Mouse (Mus musculus) right cerebral cortex, postnatal 10 days (tissue): ENCODE results near the gene Lingo2.

Experiments used
- DNase-seq, 2 experiments: peaks; one replicate each; pipeline ENCODE4 v3.0.0; 2021; ENCODE audit warnings: low spot score in 2 of 2

Gene Lingo2

DNA sequence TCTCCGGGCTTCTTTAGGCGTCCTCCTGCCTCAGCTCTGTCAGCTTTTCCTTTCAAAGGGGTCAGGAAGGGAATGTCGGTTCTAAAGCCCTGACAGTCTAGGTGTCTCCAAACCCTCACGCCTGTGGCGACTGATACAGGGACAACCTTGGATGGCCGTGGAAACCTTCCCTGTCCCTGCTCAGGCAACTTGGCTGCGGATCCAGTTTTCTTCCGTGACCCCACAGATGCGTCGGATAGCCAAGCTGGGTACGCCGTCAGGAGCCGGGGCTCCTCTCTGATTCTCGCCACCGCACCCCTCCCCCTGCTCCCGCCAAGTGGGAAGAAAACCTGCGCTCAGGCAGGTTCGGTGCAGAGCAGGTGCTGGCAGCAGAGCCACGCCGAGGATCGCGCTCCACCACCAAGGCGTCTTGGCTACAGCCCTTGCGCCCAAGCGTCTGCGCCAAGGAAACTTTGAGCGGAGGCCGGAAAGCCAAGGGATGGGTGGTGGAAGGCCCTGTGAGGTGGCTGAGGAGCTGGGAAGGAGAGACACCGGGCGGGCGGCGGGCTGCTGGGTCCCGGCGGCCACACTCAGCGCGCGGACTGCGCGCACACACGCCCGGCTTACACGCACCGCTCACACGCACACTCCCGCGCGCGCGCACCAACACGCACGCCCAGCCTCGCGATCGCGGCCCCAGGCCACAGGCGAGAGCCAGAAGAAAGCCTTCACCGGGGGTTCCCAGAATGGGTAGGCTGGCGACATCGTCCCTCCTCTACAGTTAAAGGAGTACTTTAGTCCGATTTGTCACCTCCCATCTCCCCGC is at the start of gene Lingo2:
Gene Lingo2 (minus strand): TSS at position 598 of the 805 bp plus-strand sequence.
- DNase-seq, result peak; percentile 71 to 73

DNA sequence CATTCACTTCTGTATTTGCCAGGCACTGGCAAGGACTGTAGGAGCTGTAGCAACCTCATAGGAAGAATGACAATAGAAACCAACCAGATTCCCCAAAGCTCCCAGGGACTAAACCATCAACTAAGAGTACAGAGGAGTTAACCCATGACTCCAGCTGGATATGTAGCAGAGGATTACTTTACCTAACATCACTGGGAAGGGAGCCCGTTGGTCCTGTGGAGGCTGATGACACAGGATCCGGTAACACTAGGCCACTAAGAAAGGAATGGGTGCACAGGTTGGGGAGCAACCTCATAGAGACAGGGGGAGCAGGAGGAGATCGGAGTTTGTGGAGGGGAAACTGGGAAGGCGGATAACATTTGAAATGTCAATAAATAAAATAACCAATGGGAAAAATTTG is 21.8 kb upstream of the Lingo2 start:
- DNase-seq, result no peak

DNA sequence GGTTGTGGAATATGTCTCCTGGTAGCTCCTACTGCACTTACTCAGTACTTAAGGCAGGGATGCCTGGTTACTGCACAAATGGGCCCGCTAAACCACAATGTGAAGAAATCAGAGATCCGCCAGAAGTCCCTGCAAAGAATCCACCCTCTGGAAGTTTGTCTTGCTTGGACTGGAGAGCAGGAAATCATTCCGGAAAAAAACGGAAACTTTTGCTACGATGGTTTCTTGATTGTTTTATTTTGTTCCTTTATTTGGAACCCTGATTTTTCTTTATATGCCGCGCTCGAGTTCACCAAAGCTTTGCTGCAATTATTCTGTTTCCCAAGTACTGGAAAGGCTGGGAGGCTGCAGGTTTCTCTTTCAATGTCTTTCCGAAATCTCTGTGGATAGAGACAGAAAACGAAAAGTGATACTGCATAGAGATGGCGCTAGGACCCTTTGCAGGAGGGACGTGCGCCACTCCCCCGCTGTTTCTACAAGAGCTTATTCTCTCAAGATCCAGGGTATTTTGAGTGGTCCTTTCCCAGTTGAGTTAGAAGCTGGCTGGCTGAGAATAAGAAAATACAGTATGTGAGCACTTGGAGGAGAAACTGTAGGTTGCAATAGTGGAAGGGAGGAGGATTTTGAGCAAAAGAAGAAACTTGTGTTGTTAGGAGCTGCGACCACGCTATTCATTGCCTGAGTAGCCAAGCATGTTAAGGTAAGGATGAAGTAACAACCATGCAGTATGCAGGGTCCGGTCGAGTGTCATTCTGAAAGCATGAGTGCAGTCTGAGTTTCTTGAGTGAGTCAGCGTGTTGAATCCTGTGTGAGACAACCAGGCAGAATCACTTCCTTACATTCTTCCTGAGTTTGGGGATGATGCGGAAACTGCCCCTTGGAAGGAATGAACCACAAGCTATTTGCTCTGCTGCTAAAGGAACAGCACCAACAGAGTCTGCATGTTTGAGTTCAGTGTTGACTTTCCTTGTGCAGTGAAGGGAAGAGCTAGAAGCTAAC is 1.2 kb upstream of the Lingo2 start:
- DNase-seq, result peak; percentile 64 to 78

DNA sequence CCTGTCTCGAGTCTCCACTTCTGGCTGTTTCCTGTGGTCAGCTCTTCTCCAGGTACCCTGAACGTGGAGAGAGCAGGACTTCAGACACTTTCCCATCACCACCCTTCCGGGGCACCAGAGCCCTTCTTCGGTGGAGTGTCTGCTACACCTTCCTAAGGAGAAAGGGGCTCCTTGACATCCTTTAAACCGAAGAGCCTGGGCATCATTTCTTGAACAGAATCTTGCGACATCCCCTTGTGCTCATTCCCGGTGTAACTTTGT is 338 bp upstream of the Lingo2 start:
- no peak for DNase-seq

DNA sequence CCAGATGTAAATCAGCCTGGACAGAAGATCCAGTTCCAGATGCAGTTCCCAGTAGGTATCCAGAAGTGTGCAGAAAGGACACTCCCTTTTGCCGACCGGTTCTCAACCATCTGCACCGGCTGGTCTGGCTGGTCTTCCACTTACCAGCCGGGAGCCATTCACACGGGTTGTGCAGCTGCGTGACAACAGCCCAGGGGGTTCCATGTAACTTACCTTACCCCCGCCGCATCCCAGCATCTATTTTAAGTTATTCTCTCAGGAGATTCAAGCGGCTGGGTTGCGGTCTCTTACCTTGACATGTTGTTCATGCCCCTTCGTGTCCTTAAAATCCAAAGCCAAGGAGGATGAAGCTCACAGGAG is 777 bp downstream of the Lingo2 start:
- peak; percentile 40 to 48 for DNase-seq

DNA sequence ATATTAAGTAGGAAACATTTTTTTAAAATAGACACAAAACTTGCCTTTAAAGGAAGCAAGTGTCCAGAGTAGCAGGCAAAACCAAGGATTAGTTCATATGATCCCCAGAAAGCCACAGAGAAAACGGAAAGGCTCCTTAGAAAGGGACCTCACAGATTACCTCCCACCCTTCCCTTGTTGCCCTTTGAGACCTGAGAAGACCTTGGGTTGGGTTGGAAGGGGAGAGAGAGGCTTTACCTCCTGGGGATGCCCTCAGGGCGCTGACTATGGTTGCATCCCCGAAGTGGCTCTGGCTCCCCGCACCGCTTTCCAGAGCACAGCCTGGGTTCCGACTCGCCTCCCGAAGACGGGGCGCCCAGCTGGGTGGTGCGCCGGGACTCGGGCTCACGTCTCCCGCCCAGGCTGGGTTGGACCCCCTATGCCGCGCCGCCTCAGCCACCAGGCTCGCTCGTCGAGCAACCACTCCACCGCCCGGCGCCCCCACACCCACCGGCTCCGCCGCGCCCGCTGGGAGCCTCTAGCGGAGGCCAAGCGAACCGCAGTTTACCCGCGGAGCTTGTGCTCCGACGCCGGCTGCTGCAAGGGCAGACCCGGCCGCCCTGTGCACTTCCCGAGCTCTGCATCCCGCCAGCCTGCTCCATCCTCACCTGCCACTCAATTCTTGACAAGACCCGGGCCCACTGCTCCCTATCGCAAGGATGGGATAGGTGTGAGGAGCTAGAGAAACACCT is 1.4 kb downstream of the Lingo2 start:
- DNase-seq, result peak; percentile 82 to 87

DNA sequence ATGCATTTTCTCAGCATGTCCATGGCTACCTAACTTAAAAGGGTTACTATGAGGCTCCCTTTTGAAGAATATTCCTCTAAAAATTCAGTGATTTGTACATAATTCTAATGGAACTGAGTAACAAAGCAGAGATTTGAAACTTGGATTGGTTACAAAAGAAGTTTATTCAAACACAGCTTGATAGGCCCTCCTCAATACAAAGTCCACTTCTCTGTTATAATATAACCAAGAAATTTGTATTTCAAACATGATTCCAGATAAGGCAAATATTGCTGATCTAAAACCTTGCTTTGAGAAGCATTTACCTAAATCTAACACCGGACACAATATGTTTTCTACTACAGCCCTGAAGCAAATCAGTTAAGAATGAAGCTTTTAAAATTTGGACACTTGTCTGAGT is 60.7 kb downstream of the Lingo2 start:
- no peak for DNase-seq

DNA sequence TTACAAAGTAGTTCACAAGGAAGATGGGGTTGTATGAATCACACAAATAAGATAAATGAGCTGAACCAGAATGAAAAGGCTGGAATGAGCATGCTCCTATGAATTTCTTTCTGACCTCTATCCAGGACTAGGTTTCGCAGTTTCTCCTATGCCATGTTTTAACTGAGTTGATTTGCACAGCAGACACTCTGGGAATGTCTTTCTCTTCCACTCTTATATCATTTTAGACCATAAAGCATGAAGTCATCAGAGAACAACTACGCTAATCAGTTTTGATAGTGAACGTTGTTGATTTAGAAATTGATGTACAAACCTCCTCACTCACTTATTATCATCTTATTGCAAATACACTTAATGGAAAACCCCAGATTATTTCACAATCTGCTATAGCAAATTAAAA is 61.2 kb downstream of the Lingo2 start:
- no peak for DNase-seq

DNA sequence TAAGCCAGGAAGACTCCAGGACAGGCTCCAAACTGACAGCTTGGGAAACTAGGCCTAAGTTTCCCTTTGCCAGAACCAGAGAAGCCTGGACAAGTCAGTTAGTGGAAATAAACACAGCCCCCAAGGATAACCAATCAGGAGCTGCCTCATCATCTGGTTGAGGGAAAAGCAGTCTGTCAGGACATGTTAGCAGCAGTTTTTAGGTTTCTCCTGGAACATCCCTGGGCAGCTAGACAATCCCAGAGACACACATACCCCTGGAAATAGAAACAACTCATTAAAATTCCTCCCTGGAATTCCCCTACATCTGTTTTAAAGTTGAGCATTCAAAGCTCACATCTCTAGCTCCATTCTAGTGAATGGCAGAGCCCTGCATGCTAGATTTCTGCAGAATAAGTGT is 76.8 kb downstream of the Lingo2 start:
- no peak for DNase-seq

DNA sequence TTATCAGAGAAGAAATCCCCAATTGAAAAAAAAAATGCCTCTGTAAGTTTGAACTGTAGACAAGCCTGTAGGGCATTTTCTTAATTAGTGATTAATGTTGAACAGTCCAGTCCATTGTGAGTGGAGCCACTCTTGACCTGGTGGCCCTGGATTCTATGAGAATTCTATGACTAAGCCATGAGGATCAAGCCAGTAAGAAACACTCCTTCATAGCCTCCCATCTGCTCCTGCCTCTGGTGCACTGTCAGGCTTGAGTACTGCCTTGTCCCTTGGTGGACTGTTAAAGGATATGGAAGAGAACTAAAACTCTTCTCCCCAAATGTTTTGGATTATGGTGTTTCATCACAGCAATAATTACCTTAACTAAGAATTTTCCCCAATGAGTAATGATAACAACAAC is 126.6 kb downstream of the Lingo2 start:
- DNase-seq, result no peak

DNA sequence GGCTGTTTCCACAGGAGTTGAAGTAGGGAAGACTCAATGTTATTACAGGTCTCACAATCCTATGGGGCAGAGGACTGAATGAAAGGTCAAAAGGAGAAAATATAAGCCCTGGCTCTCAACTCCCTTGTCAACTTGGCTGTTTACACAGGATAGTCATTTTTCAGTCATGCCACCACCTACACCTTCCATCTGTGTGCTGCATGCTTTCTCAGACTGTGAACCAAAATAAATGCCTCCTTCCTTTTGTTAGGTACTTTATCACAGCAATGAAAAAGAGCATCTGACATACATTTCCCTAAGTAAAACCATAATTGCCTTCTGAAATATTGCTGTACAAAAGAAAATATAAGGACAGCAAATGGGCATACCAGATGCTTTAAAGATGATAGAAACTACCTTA is 129.6 kb downstream of the Lingo2 start:
- DNase-seq, result no peak

DNA sequence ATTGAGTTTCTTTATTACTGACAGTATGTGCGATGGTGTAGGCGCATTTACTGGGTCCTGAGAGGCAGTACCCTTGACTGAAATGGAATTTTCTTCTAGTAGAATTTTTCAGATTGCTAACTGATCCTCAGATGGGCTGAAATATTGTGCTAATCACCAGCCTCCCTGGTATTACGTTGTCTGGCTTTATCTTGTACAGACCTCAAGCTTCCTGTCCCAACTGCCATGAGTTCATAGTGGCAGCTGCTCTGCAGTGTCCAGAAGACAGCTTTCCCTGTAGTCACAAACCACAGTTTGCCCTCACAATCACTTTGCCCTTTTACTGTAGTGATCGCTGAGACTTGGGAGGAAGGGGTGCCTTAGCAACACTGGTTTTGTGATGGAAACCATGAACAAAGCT is 176.5 kb downstream of the Lingo2 start:
- no peak for DNase-seq

DNA sequence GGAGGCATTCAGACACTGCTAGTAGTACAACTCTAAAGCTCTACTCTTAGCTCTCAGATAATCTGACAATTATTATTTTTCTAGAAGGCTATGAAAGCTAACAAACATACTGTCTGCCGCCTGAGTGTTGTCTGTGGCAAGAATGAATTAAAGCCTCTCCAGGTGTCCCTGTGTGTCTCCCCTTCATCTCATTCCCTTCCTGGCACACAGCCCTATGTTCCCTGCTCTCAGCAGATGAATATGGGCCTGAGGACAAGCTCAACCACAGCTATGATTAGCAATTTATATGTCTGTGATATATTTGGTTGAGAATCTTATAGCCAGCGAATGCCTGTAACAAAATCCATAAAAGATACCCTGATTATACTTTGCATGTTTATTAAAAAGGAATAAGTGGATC is 220.9 kb downstream of the Lingo2 start:
- peak in 1 of 2 experiments; percentile 30 for DNase-seq

DNA sequence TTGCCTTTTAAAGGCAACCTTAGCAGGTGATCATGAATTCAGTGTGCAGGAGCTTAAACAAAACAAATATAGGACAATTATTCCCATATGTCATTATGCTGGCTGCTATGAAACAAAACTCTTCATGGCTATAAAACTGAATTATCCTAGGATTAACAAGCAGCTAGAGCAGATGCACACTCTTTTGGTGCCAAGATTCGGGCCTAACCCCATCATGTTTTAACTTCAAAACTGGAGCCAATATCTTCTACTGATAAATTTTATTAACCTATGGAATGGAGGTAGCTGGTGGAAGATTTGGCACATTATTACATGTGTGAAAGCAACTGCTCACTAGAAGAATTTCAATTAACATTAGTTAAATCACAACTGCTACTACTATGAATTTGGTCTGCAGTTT is 235.1 kb downstream of the Lingo2 start:
- no peak for DNase-seq

DNA sequence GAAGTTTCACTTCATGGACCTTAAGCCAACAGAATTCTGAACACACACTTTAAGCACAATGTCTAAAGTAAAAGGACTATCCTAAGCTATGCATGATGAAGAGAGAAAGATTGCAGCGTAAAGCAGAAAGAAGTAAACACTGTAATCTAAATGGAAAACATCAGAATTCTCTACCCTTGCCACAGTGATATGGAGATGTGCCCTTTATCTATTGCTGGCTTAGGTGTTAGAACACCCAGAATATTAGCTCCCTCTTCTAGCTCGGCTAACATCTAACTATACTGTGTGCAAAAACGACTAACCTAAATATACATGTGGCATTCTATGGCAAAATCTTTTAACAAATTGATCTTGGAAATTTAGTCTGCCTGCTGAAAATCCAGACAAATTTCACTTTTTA is 252.7 kb downstream of the Lingo2 start:
- no peak for DNase-seq

DNA sequence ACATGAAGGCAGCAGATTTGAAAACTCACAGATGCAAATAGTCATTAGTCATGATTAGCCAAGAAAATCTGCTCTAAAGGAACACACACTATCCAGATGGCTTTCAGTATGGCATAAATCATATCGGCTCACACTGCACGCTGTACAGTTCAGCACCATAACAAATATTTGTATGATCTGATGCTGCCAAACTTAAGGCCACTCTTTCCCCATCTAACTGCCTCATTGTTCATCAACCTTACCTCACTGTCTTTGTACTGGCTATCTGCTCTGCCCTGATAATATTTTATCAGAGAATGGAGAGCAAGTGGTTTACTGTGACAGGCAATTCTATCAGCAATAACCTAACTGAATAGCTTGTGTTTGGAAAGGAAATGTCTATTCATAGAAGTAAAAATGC is 254.7 kb downstream of the Lingo2 start:
- DNase-seq, result no peak

DNA sequence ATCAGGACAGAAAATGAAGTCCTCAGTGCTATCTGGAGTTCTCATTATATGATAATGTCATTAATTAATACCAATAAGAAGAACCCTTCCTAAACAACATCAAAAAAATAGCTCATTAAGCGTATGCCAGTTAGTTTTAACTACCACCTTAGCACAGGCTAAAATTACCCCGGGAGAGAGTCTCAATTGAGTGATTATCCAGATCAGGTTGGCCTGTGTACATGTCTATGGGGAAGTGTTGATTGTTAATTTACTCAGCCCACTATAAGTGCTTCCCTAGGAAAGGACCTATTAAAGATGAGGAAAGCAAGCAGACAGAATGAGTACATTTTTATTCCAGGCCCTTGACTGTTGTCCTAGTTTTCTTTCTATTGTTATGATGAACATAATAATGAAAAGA is 291.6 kb downstream of the Lingo2 start:
- DNase-seq, result no peak

DNA sequence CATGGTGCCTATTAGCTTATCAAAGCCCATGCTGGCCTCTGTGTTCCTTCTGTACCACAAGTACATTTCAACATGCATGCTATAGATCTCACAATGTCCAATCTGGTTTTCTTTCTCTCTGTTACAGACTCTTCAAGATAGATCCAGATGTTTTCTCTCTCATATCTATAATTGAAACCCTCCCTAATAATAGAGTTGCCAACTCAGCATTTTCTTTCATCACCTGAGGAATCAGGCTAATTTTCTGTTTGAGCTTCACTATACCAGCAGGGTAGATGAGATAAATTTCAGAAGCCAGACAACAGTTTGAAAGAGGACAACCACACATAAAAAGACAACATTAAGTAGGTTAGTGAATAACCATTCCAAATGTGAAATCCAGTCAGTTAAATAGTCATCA is 303.8 kb downstream of the Lingo2 start:
- no peak for DNase-seq

DNA sequence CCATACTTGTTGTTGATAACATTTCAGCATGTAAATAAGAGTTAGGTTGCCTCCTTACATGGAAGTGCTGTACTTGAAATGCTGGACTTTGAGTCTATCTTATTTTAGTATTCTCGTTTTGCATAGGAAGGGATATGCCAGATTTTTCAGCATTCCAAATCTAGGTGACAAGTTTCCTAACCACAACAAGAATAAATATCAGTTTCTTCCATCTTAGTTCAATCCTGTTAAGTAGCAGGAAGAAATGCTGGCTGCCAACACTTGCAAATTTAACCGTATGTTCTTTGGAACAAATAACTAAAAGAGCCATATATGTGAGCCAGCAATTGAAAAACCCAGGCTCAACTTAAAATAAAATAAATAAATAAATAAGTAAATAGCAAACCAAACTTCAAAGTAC is 315.9 kb downstream of the Lingo2 start:
- DNase-seq, result no peak

DNA sequence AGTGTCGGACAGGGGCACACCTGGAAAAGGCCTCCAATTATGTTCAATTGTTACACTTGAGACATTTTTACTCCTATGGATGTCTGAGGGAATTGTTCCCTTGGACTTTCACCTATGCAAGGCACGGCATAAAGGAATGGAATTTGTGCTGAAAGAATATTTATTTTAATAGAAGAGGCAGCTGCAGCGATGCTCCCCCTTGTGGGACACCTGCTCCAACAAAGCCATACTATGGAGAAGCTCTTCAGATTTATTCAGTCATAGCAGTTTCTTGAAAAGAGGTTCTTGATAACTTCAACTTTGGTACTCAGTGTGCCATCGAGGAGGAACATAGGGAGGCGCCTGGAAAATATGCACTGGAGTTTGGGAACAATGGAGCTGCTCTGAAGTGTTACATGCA is 374.7 kb downstream of the Lingo2 start:
- no peak for DNase-seq

DNA sequence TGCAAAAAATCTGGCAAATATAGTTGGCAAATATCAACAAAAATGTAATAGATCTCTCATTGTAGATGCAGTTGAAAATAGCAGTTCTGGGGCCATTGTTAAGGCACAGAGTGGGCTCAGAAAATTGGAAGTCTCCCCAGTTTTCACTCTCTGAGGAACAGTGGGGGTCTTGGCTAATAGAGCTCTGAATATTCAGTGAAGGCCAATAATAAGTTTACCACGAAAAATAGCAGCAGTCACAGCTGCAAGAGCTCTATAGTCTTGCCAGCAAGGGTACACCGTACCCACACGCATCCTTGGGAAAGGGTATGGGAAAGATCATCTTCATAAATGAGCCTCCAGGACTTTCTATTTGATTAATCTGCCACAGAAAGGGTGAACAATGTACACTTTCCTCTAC is 375.3 kb downstream of the Lingo2 start:
- no peak for DNase-seq

DNA sequence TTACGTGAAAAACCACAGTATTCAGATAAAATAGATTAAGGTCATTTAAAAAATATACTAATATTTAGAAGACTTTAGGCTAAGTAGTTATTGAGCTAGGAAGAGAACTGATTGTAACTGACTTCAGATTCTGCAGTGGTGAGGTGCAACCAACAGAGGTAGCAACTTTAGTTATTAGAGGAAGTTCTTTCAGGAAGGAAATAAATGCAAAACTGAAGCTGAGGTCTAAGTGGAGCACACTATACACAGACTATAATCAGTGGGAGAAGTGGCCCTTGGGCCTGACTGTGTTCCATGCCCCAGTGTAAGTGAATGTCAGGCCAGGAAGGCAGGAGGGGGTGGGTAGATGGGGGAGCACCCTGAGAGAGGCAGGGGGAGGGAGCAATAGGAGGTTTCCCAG is 385.0 kb downstream of the Lingo2 start:
- DNase-seq, result no peak

DNA sequence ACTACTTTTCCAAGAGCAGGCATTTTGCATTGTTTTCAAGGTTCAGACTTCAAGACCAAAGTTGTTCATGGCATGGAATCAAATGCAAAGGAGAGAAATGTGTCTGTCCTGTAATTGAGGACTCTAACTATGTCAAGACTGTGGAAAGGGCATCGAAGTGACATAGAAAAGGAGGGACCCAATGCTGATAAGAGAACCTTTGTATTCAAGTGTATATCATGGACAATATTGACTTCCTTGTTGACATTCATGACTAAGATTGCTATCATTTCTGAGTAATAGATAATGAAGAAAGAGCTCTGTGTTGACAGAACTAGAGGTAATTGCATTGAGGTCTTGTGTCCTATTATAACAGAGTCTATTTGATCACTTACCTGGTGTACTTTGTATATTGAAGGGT is 390.6 kb downstream of the Lingo2 start:
- no peak for DNase-seq
